Mouse (Mus musculus) small intestine, adult 2 months (tissue): Measurements from ENCODE around the gene Fzd7.

Experiments used
- CTCF ChIP-seq: fragments of 200-500 bp; IDR thresholded peaks from 2 replicates; pipeline ENCODE4 v1.5.1; 2012; ENCODE audit warnings: low read depth, mild to moderate bottlenecking, control low read depth, inconsistent platforms, low read length, moderate library complexity, mixed read lengths; ENCODE audit not compliant: insufficient replicate concordance, insufficient read length; ENCODE audit errors: extremely low read depth
- POLR2A ChIP-seq: fragments of 200-500 bp; IDR thresholded peaks from 2 replicates; pipeline ENCODE4 v1.6.1; 2012; ENCODE audit warnings: low read depth, mild to moderate bottlenecking, control low read depth, inconsistent platforms, low read length, moderate library complexity

- peak; percentile 71 for TF ChIP-seq CTCF
- TF ChIP-seq POLR2A: peak; percentile 29; the same call in 1 of the 2 replicates
These were observed 1.5 kb downstream of the Fzd7 start for GRCm38 (mm10) chr1:59483521-59484245.
